ENCODE assay signal across 7 mouse cellular contexts in the genomic region with DNA sequence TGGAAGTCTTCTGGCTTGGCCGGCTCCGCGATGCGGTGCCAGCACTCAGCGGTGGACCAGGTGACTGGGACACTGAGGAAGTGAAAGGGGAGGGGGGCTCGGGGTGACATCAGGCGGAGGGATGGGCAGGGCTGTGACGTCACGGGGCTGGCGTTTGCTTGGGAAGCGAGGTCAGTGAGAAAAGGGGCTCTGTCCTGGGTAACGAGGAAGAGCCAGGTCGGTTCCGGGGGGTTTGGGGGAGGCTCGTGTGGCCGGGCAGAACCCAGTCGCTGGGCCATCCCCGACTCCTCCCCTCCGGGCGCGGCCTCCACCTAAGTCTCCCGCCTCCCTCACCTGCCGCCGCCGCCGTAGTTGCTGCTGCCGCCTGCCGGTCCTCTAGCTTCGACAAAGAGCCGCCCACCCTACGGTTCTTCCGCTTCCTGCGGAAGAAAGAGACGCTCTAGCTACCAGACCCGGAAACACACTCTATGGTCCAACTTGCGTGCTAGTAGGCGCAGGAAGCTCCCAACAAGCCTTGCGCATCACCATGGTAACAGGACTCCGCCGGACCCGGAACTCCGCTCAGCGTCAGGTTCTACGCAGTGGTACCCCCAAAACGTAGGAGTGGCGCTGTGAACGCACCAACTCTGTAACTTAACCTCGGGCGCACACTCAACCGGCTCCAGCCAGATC. TPM values are rescaled to one million over a fixed set of nuclear protein-coding genes. Genes with fewer than 3 reads are reported as not detected.
DNase-seq lines count a peak whose midpoint lies in the region; ATAC-seq and TF ChIP-seq lines count a peak whose summit lies in the region.

TSS of gene Zc3h10 (minus strand) at position 414 of the 672 bp plus-strand sequence.

- DNase-seq in adrenal gland, adult 8-10 months: peak; percentile 95
- peak; percentile 94 for DNase-seq in embryo, embryonic 9.5 days (ENCODE audit: extremely low spot score)
- peak; percentile 77 to 90 for DNase-seq in gastrocnemius, postnatal 4 days (ENCODE audit: low spot score in 2 of 2)
- peak; percentile 94 for DNase-seq in left cerebral cortex, postnatal 4 days

- peak; percentile 82 for TF ChIP-seq CTCF in intestine, postnatal 0 days (IDR thresholded peaks at IDR 0.05; ENCODE audit: low read depth)
- no peak for TF ChIP-seq CTCF in small intestine, adult 2 months (IDR thresholded peaks at IDR 0.05; ENCODE audit: extremely low read depth, insufficient read length, insufficient replicate concordance, low read depth, low read length)

- ATAC-seq in intestine, postnatal 0 days: peak; percentile 86
- ATAC-seq in midbrain, embryonic 12.5 days (ENCODE audit: low FRiP score, low read depth): peak; percentile 90

- peak within 1 kb of the TSS; percentile 88 for H3K9ac ChIP-seq in intestine, postnatal 0 days (ENCODE audit: low read depth, low read length)
- H3K9ac ChIP-seq in midbrain, embryonic 12.5 days (replicated peaks): peak within 1 kb of the TSS; percentile 81

- H3K27me3 ChIP-seq in intestine, postnatal 0 days (replicated peaks; ENCODE audit: control insufficient read depth, insufficient read depth, low read length): no peaks in the 10 kb centered on the region
- no peaks in the 10 kb centered on the region for H3K27me3 ChIP-seq in midbrain, embryonic 12.5 days
- H3K27me3 ChIP-seq in small intestine, adult 2 months (ENCODE audit: control insufficient read depth, insufficient read depth, low read length): no peaks in the 10 kb centered on the region

- no peaks in the 10 kb centered on the region for H3K9me3 ChIP-seq in intestine, postnatal 0 days (ENCODE audit: control insufficient read depth)
- H3K9me3 ChIP-seq in midbrain, embryonic 12.5 days: no peaks in the 10 kb centered on the region

- no peaks in the 10 kb centered on the region for H3K4me1 ChIP-seq in intestine, postnatal 0 days (replicated peaks; ENCODE audit: control insufficient read depth, insufficient read depth, low read length)
- H3K4me1 ChIP-seq in midbrain, embryonic 12.5 days: peaks cover 21% of the 10 kb centered on the region
- H3K4me1 ChIP-seq in small intestine, adult 2 months (ENCODE audit: control insufficient read depth, insufficient read depth, insufficient read length, low read length): peaks cover 2% of the 10 kb centered on the region; the same call in 1 of the 2 replicates

- peak within 1 kb of the TSS; percentile 89 for H3K27ac ChIP-seq in intestine, postnatal 0 days (ENCODE audit: low read depth, low read length)
- H3K27ac ChIP-seq in midbrain, embryonic 12.5 days (replicated peaks): peak within 1 kb of the TSS; percentile 96
- peak within 1 kb of the TSS; percentile 87 for H3K27ac ChIP-seq in small intestine, adult 2 months (ENCODE audit: insufficient read depth, low read depth, low read length)

- peak within 1 kb of the TSS; percentile 88 for H3K4me2 ChIP-seq in intestine, postnatal 0 days (replicated peaks; ENCODE audit: low read depth)
- H3K4me2 ChIP-seq in midbrain, embryonic 12.5 days (replicated peaks): peak within 1 kb of the TSS; percentile 76

- H3K4me3 ChIP-seq in intestine, postnatal 0 days (ENCODE audit: low read depth, low read length): peak within 1 kb of the TSS; percentile 77
- peak within 1 kb of the TSS; percentile 61 for H3K4me3 ChIP-seq in midbrain, embryonic 12.5 days
- peak within 1 kb of the TSS; percentile 85 for H3K4me3 ChIP-seq in small intestine, adult 2 months (ENCODE audit: low read depth, low read length)

- TF ChIP-seq POLR2A in small intestine, adult 2 months (IDR thresholded peaks at IDR 0.05; ENCODE audit: low read depth, low read length): no peak; the same call in none of the 2 replicates

- H3K36me3 ChIP-seq in intestine, postnatal 0 days (ENCODE audit: control insufficient read depth, insufficient read depth): peaks cover 31% of the 10 kb centered on the region
- peaks cover 31% of the 10 kb centered on the region for H3K36me3 ChIP-seq in midbrain, embryonic 12.5 days
- H3K36me3 ChIP-seq in small intestine, adult 2 months (ENCODE audit: control insufficient read depth, insufficient read depth, low read length): peaks cover 20% of the 10 kb centered on the region

- under 1% methylated on average over 39 of the region's 50 CpGs for WGBS in intestine, postnatal 0 days
- WGBS in midbrain, embryonic 12.5 days: under 1% methylated on average over 49 of the region's 50 CpGs
- WGBS in small intestine, adult 2 months: under 1% methylated on average over 50 of the region's 50 CpGs

- intact Hi-C loops in left cerebral cortex, postnatal 4 days (cut with DNase I): no loop called here

RNA-seq across cellular contexts. Expression of gene Zc3h10, which starts in this region (rescaled TPM):
- 10 to 100 TPM; 12.9 to 15.0 (median 13.6) TPM for total RNA-seq in adrenal gland, adult 8-10 months (2022)
- 1 to 10 TPM; 6.7 to 9.9 TPM for total RNA-seq in gastrocnemius, postnatal 4 days (2021)
- polyA plus RNA-seq in intestine, postnatal 0 days (2015; fragmentation: Nextera tagmentation; extraction: Ambion mirVana): 10.0 and 10.4 TPM in 2 replicates
- 10 to 100 TPM; 14.0 to 15.2 TPM for total RNA-seq in left cerebral cortex, postnatal 4 days (2021)
- polyA plus RNA-seq in midbrain, embryonic 12.5 days (2016; fragmentation: Nextera tagmentation; extraction: Ambion mirVana): 20.1 and 22.5 TPM in 2 replicates
- 6.4 and 15.2 TPM in 2 replicates for polyA plus RNA-seq in small intestine, adult 2 months (2012; rRNA removed)

Comparison
In these comparisons a context has a peak if more than half of its experiments do, and no peak if none do; other contexts are left out.
1. Peak in every context shown above with its lines: DNase-seq, ATAC-seq, H3K4me3 ChIP-seq and H3K27ac ChIP-seq.